Mouse (Mus musculus) ovary, postnatal 14 days (tissue): Measurements from ENCODE around the gene Otor.

Experiments used
- DNase-seq: peaks from one replicate; pipeline ENCODE4 v3.0.0; 2022; ENCODE audit warnings: low spot score

Gene Otor

GRCm38 (mm10) chr2:143131098-143131646 is 52.9 kb downstream of the Otor start:
- DNase-seq = no peak
